Mouse (Mus musculus) liver, embryonic 14.5 days (tissue): ENCODE data around the gene Ccl2. TPM values are rescaled to one million over a fixed set of nuclear protein-coding genes. Genes with fewer than 3 reads are reported as not detected.

ENCODE experiments used
- ATAC-seq: fragments of 200-750 bp; cut with Nextera tagmentation; 2 replicates; pipeline ENCODE4 v1.8.0; 2017; ENCODE audit warnings: moderate number of reproducible peaks, mild to moderate bottlenecking, moderate library complexity; ENCODE audit not compliant: insufficient read depth
- DNase-seq, 3 experiments: peaks; one replicate each; pipeline ENCODE4 v3.0.0-alpha.2; 2012 to 2013; ENCODE audit warnings: low read depth in 3 of 3, low spot score in 3 of 3
- H3K27ac ChIP-seq: fragments of 300-500 bp; sonication (generic); 2 replicates; pipeline ENCODE4 v1.5.1; 2014; ENCODE audit warnings: moderate library complexity, mild to moderate bottlenecking, control low read depth, inconsistent platforms
- H3K27me3 ChIP-seq: fragments of 300-500 bp; sonication (generic); 2 replicates; pipeline ENCODE4 v1.6.1; 2014; ENCODE audit warnings: mild to moderate bottlenecking, low read length, moderate library complexity; ENCODE audit not compliant: control insufficient read depth, insufficient read depth
- H3K36me3 ChIP-seq: fragments of 300-500 bp; sonication (generic); replicated peaks from 2 replicates; pipeline ENCODE4 v1.6.1; 2014; ENCODE audit warnings: low read depth; ENCODE audit not compliant: control insufficient read depth, insufficient read depth
- H3K4me1 ChIP-seq, 2 experiments: fragments of 200-500 bp in 1 of 2; fragments of 300-500 bp in 1 of 2; sonication (generic) in 1 of 2; replicated peaks; 2 replicates each; pipeline ENCODE4 v1.6.1; 2012 to 2014; ENCODE audit warnings: antibody characterized with exemption in 1 of 2, inconsistent platforms in 1 of 2, low read length in 1 of 2; ENCODE audit not compliant: control insufficient read depth in 2 of 2, insufficient read depth in 2 of 2
- H3K4me2 ChIP-seq: fragments of 300-500 bp; sonication (generic); 2 replicates; pipeline ENCODE4 v1.6.1; 2014; ENCODE audit warnings: low read depth, mild to moderate bottlenecking, control low read depth, moderate library complexity
- H3K4me3 ChIP-seq, 2 experiments: fragments of 200-500 bp in 1 of 2; fragments of 300-500 bp in 1 of 2; sonication (generic) in 1 of 2; 2 replicates each; pipeline ENCODE4 v1.5.1; 2012 to 2014; ENCODE audit warnings: low read depth in 2 of 2, low read length in 2 of 2, mild to moderate bottlenecking in 2 of 2, control low read depth in 1 of 2, inconsistent platforms in 1 of 2, moderate library complexity in 1 of 2; ENCODE audit not compliant: insufficient read depth in 1 of 2
- H3K9ac ChIP-seq: fragments of 300-500 bp; sonication (generic); replicated peaks from 2 replicates; pipeline ENCODE4 v1.6.1; 2014; ENCODE audit warnings: mild to moderate bottlenecking, control low read depth, moderate library complexity
- H3K9me3 ChIP-seq: fragments of 300-500 bp; sonication (generic); 2 replicates; pipeline ENCODE4 v1.6.1; 2016; ENCODE audit warnings: low read length, mixed read lengths; ENCODE audit not compliant: control insufficient read depth
- CTCF ChIP-seq: IDR thresholded peaks from 2 replicates; pipeline ENCODE4 v1.5.1; 2016; ENCODE audit warnings: antibody characterized with exemption, low read depth, control low read depth
- EP300 ChIP-seq: IDR thresholded peaks from 2 replicates; pipeline ENCODE4 v1.6.1; 2016; ENCODE audit warnings: antibody characterized with exemption, low read depth
- WGBS: fragments of 180-500 bp; shearing (Covaris S2); extraction: QIAGEN DNeasy Blood & Tissue Kit; methylation state at CpG from one replicate; pipeline ENCODE4 v1.1.7; 2014; ENCODE audit not compliant: insufficient replicate concordance; 5-methylcytosine and 5-hydroxymethylcytosine counted together
- polyA plus RNA-seq, 2 experiments: library from polyadenylated mRNA; depleted of rRNA in 1 of 2; stranded (reverse) in 1 of 2; unstranded in 1 of 2; fragments of >200 nt; fragmentation: Nextera tagmentation in 1 of 2; extraction: Ambion mirVana in 1 of 2; gene quantifications; 2 replicates each; pipeline versions ENCODE4 v1.2.1 to v1.2.3; 2012 to 2014

Gene Ccl2
- polyA plus RNA-seq, 2 experiments: 1.1 to 1.3 TPM

GRCm38 (mm10) chr11:82041671-82042080 lies 6.3 kb downstream of the Ccl2 start:
- WGBS: 62% methylated on average over 4 of the region's 4 CpGs
- no peaks in the 10 kb centered on the region for H3K9me3 ChIP-seq

DNA sequence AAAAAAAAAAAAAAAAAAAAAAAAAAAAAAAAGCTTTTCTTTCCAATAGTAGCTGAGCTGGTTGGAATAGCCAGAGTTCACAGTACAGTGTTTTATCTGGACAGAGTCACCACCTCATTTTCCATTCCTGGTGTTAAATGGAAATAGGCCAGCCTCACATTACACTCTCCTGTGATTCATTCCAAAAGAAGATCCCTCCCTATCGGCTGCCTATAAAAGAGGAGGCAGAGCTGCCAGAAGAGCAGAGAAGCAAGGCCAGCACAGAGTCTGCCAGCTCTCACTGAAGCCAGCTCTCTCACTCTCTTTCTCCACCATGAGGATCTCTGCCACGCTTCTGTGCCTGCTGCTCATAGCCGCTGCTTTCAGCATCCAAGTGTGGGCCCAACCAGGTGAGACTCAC lies 10.1 kb downstream of the Ccl2 start, which contains the start of gene Ccl7:
Ccl7 (plus strand) TSS at position 242 of the 400 bp plus-strand sequence.
- 65% methylated on average over 3 of the region's 3 CpGs for WGBS
- Histone ChIP-seq H3K9ac (no peak within 1 kb of the TSS), H3K27me3 (no peaks in the 10 kb centered on the region), H3K4me1 (no peaks in the 10 kb centered on the region), H3K36me3 (no peaks in the 10 kb centered on the region), H3K4me3 (no peak within 1 kb of the TSS), H3K4me2 (no peak within 1 kb of the TSS), H3K9me3 (no peaks in the 10 kb centered on the region), H3K27ac (no peak within 1 kb of the TSS)
- TF ChIP-seq EP300 (no peak), CTCF (no peak)
- ATAC-seq (no peak), DNase-seq (no peak)

More at GRCm38 (mm10) chr11:82041671-82042080, 6.3 kb downstream of the Ccl2 start:
- ATAC-seq: no peak
- no peak for DNase-seq
- no peak overlapping the region for H3K4me3 ChIP-seq
- no peak for TF ChIP-seq CTCF
- no peak for TF ChIP-seq EP300
- no peak overlapping the region for H3K9ac ChIP-seq
- no peaks in the 10 kb centered on the region for H3K27me3 ChIP-seq
- no peak overlapping the region for H3K27ac ChIP-seq
- no peaks in the 10 kb centered on the region; a peak in 1 of 4 replicates for H3K4me1 ChIP-seq
- H3K36me3 ChIP-seq: no peaks in the 10 kb centered on the region
- H3K4me2 ChIP-seq: no peak overlapping the region

DNA sequence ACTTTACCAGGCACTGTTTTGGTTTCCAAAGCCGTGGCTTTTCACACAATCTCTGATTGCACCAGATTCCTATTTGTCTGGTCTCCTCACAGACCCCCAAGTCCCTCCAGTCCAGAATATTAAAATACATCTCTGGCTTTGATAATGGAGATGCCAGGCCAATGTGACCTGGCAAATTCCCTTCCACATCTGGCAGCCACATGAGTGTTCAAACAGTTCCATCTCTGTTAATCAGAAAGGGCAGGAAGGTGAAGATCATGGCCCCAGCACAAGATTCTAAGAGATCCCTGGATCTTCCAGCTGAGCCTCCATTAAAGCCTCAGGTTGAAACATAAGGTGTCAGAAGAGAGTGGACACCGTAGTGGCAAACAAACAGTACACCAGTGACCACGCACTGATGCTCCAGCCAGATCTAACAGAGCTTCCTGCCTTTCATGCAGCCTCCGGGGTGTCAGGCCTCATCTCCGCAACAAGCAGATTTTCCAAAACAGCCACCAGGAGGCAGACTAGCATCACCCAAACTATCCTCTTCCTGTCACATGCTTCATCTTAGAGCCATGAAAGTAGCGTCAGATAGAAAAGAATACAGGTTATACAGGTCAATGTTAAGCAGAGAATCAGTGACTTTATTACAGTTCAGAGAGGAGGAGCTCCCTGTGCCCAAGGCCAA lies 12.5 kb downstream of the Ccl2 start:
- Histone ChIP-seq H3K27me3 (no peaks in the 10 kb centered on the region), H3K9me3 (no peaks in the 10 kb centered on the region), H3K4me2 (no peak overlapping the region), H3K4me1 (no peaks in the 10 kb centered on the region), H3K27ac (no peak overlapping the region), H3K9ac (no peak overlapping the region), H3K36me3 (no peaks in the 10 kb centered on the region), H3K4me3 (no peak overlapping the region)
- DNase-seq (peak in 1 of 3 experiments; percentile 20), ATAC-seq (no peak)
- peak; percentile 57 for TF ChIP-seq CTCF
- TF ChIP-seq EP300: no peak
- 21% methylated on average over 6 of the region's 6 CpGs for WGBS

DNA sequence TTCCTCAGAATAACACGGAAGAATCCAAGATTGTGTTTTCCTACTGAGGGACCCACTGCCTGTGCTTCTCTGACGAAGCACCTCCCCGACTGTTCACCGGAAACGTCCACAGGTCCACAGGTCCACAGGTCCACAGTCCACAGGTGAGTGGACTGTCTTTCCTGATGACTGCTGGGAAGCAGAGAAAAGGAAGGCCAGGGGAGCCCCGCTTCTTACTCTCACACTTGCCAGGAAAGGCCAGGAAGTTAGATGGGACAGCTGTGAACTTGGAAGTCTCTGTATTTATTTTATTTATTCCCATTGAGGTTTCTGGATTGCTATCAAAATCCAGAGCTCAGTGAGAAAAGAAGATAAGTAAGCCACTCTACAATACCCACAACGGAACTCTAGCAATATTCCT lies 18.5 kb downstream of the Ccl2 start:
- WGBS: 70% methylated on average over 7 of the region's 7 CpGs
- no peak for DNase-seq
- H3K27ac ChIP-seq: no peak overlapping the region

DNA sequence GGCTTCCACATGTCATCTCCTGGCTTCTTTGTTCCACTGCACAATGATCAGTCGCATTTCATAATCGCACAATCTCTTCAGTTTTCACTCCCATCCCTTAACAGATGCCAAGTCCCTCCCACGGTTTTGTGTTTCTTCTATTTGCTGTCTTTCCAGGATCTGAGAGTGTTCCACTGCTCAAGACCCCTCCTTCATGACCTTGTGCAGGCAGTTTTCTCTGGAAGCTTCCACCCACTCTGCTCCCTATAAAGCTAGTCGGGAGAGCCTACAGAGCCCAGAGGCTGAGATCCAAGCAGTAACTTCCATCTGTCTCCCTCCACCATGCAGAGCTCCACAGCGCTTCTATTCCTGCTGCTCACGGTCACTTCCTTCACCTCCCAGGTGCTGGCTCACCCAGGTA lies 22.3 kb downstream of the Ccl2 start, which contains the start of gene Ccl11:
Ccl11 (plus strand) TSS at position 178 of the 400 bp plus-strand sequence.
- TF ChIP-seq EP300 (no peak), CTCF (no peak)
- Histone ChIP-seq H3K9me3 (no peaks in the 10 kb centered on the region), H3K4me1 (no peaks in the 10 kb centered on the region), H3K4me2 (no peak within 1 kb of the TSS), H3K9ac (no peak within 1 kb of the TSS), H3K27ac (no peak within 1 kb of the TSS), H3K36me3 (no peaks in the 10 kb centered on the region), H3K27me3 (no peaks in the 10 kb centered on the region), H3K4me3 (no peak within 1 kb of the TSS)
- ATAC-seq (no peak), DNase-seq (no peak)
- 72% methylated on average over 6 of the region's 6 CpGs for WGBS

More for the DNA sequence above, 18.5 kb downstream of the Ccl2 start:
- H3K27me3 ChIP-seq: no peaks in the 10 kb centered on the region
- H3K4me2 ChIP-seq: no peak overlapping the region
- no peaks in the 10 kb centered on the region for H3K9me3 ChIP-seq
- no peak for ATAC-seq
- H3K9ac ChIP-seq: no peak overlapping the region
- TF ChIP-seq CTCF: no peak
- H3K4me1 ChIP-seq: no peaks in the 10 kb centered on the region
- H3K36me3 ChIP-seq: no peaks in the 10 kb centered on the region
- H3K4me3 ChIP-seq: no peak overlapping the region
